Comparison of ENCODE assay signal across 8 mouse cellular contexts in genomic region chr5:148929116-148929449, GRCm38 (mm10). TPM values are rescaled to one million over a fixed set of nuclear protein-coding genes. Genes with fewer than 3 reads are reported as not detected.
DNase-seq lines count a peak whose midpoint lies in the region; ATAC-seq lines count a peak whose summit lies in the region.

Gene Katnal1, minus strand, starts transcription at chr5:148929320.

- no peaks in the 10 kb centered on the region for H3K9me3 ChIP-seq in embryonic facial prominence, embryonic 11.5 days (replicated peaks; ENCODE audit: control insufficient read depth, low read length)
- H3K9me3 ChIP-seq in hindbrain, embryonic 12.5 days (replicated peaks), result no peaks in the 10 kb centered on the region; the same call in 1 of the 2 replicates
- no peaks in the 10 kb centered on the region for H3K9me3 ChIP-seq in liver, embryonic 15.5 days (replicated peaks)

- no peaks in the 10 kb centered on the region for H3K36me3 ChIP-seq in embryonic facial prominence, embryonic 11.5 days (replicated peaks; ENCODE audit: control insufficient read depth, insufficient read depth, low read depth, low read length)
- H3K36me3 ChIP-seq in hindbrain, embryonic 12.5 days, result peaks cover 13% of the 10 kb centered on the region
- peaks cover 25% of the 10 kb centered on the region for H3K36me3 ChIP-seq in liver, embryonic 15.5 days (replicated peaks)

- H3K9ac ChIP-seq in embryonic facial prominence, embryonic 11.5 days (replicated peaks; ENCODE audit: low read length), result peak within 1 kb of the TSS; percentile 93
- H3K9ac ChIP-seq in hindbrain, embryonic 12.5 days, result peak within 1 kb of the TSS; percentile 80
- H3K9ac ChIP-seq in liver, embryonic 15.5 days, result peak within 1 kb of the TSS; percentile 87

- H3K27ac ChIP-seq in embryonic facial prominence, embryonic 11.5 days (replicated peaks; ENCODE audit: low read depth, low read length), result peak within 1 kb of the TSS; percentile 94
- H3K27ac ChIP-seq in hindbrain, embryonic 12.5 days, result peak within 1 kb of the TSS; percentile 97
- H3K27ac ChIP-seq in liver, embryonic 15.5 days (replicated peaks), result peak within 1 kb of the TSS; percentile 98

- no peak for DNase-seq in layer of hippocampus, adult 18-20 months (ENCODE audit: low spot score in 2 of 2)
- DNase-seq in layer of hippocampus, adult 9-11 months, result no peak
- no peak for DNase-seq in embryonic facial prominence, embryonic 11.5 days (ENCODE audit: low spot score)
- no peak for DNase-seq in spleen, adult 12 weeks (ENCODE audit: low spot score)
- no peak for DNase-seq in kidney, adult 11 months

- no peaks in the 10 kb centered on the region; the same call in 1 of the 2 replicates for H3K4me1 ChIP-seq in embryonic facial prominence, embryonic 11.5 days (ENCODE audit: control insufficient read depth, insufficient read depth, low read length)
- peaks cover 9% of the 10 kb centered on the region for H3K4me1 ChIP-seq in hindbrain, embryonic 12.5 days
- H3K4me1 ChIP-seq in liver, embryonic 15.5 days (replicated peaks), result peaks cover 74% of the 10 kb centered on the region

- WGBS in embryonic facial prominence, embryonic 11.5 days, result 2% methylated on average over 16 of the region's 16 CpGs
- 1% methylated on average over 16 of the region's 16 CpGs for WGBS in hindbrain, embryonic 12.5 days
- 1% methylated on average over 16 of the region's 16 CpGs for whole genome bisulfite sequencing in liver, embryonic 15.5 days (ENCODE audit: insufficient replicate concordance)

- peak within 1 kb of the TSS; percentile 81 for H3K4me3 ChIP-seq in embryonic facial prominence, embryonic 11.5 days (ENCODE audit: low read depth, low read length)
- H3K4me3 ChIP-seq in hindbrain, embryonic 12.5 days, result peak within 1 kb of the TSS; percentile 70
- H3K4me3 ChIP-seq in liver, embryonic 15.5 days (replicated peaks), result peak within 1 kb of the TSS; percentile 87

- no peaks in the 10 kb centered on the region for H3K27me3 ChIP-seq in embryonic facial prominence, embryonic 11.5 days (ENCODE audit: control insufficient read depth, insufficient read depth, low read length)
- no peaks in the 10 kb centered on the region for H3K27me3 ChIP-seq in hindbrain, embryonic 12.5 days
- H3K27me3 ChIP-seq in liver, embryonic 15.5 days, result no peaks in the 10 kb centered on the region

- no peak for ATAC-seq in embryonic facial prominence, embryonic 11.5 days (replicated peaks; ENCODE audit: insufficient number of reproducible peaks, low FRiP score, low TSS enrichment, low read depth)
- ATAC-seq in hindbrain, embryonic 12.5 days (ENCODE audit: low FRiP score), result no peak
- ATAC-seq in liver, embryonic 15.5 days (ENCODE audit: insufficient read depth), result peak; percentile 13; the same call in 1 of the 2 replicates
- ATAC-seq in megakaryocyte progenitor cell, adult 5-6 weeks (replicated peaks; ENCODE audit: poor library complexity), result no peak

- peak within 1 kb of the TSS; percentile 78 for H3K4me2 ChIP-seq in embryonic facial prominence, embryonic 11.5 days (ENCODE audit: low read depth, low read length)
- peak within 1 kb of the TSS; percentile 52 for H3K4me2 ChIP-seq in hindbrain, embryonic 12.5 days (replicated peaks)
- H3K4me2 ChIP-seq in liver, embryonic 15.5 days, result peak within 1 kb of the TSS; percentile 98

RNA-seq across cellular contexts. Expression of gene Katnal1, which starts in this region (rescaled TPM):
- 10 to 100 TPM; 62.6 to 65.4 TPM for total RNA-seq in layer of hippocampus, adult 18-20 months (2021)
- 21.4 and 25.3 TPM in 2 replicates for polyA plus RNA-seq in embryonic facial prominence, embryonic 11.5 days (2014; fragmentation: Nextera tagmentation; extraction: Ambion mirVana)
- 30.8 and 34.4 TPM in 2 replicates for polyA plus RNA-seq in hindbrain, embryonic 12.5 days (2016; fragmentation: Nextera tagmentation; extraction: Ambion mirVana)
- polyA plus RNA-seq in liver, embryonic 15.5 days (2015; fragmentation: Nextera tagmentation; extraction: Ambion mirVana), result 8.1 and 9.0 TPM in 2 replicates
- 5.6 and 6.5 TPM in 2 replicates for total RNA-seq in megakaryocyte progenitor cell, adult 5-6 weeks (2015)
- 6.9 and 9.0 TPM in 2 replicates for total RNA-seq in megakaryocyte progenitor cell, adult 5-6 weeks (2017)

Comparison
In these comparisons a context has a peak if more than half of its experiments do, and no peak if none do; other contexts are left out.
1. RNA of gene Katnal1 (total RNA-seq): 62.6 to 65.4 TPM in layer of hippocampus, adult 18-20 months; 5.6 to 9.0 TPM in megakaryocyte progenitor cell, adult 5-6 weeks; every median in the first group is over 4 times any median in the second.
2. Peak in every context shown above with its lines, with median percentiles within 50 percentile points of each other: H3K27ac ChIP-seq, H3K4me2 ChIP-seq, H3K4me3 ChIP-seq and H3K9ac ChIP-seq.